Mouse (Mus musculus) right cerebral cortex, postnatal 14 days (tissue): ENCODE data around the gene Lmntd2.

Experiments
- DNase-seq: peaks from one replicate; pipeline ENCODE4 v3.0.0; 2022

Gene Lmntd2

GRCm38 (mm10) chr7:141215880-141216733, 2.2 kb upstream of the Lmntd2 start:
- no peak for DNase-seq

- peak; percentile 80 for DNase-seq
Observed at GRCm38 (mm10) chr7:141215101-141215879, 1.4 kb upstream of the Lmntd2 start, which contains the start of gene Rassf7. TSS of gene Rassf7 (plus strand) at chr7:141215860.

GRCm38 (mm10) chr7:141214310-141214709, 430 bp upstream of the Lmntd2 start:
- DNase-seq, result no peak

GRCm38 (mm10) chr7:141213133-141213532, 747 bp downstream of the Lmntd2 start:
- no peak for DNase-seq

- DNase-seq, result no peak
Observed at GRCm38 (mm10) chr7:141210606-141211131, 3.2 kb downstream of the Lmntd2 start.

- no peak for DNase-seq
Observed at GRCm38 (mm10) chr7:141210137-141210536, 3.7 kb downstream of the Lmntd2 start.

- DNase-seq, result no peak
Observed at GRCm38 (mm10) chr7:141209526-141209925, 4.4 kb downstream of the Lmntd2 start.

- DNase-seq, result no peak
Observed at GRCm38 (mm10) chr7:141206182-141206937, 7.5 kb downstream of the Lmntd2 start.

- no peak for DNase-seq
Observed at GRCm38 (mm10) chr7:141205504-141205903, 8.4 kb downstream of the Lmntd2 start.

GRCm38 (mm10) chr7:141204546-141204945, 9.3 kb downstream of the Lmntd2 start:
- DNase-seq, result no peak

- DNase-seq, result no peak
Observed at GRCm38 (mm10) chr7:141198121-141198520, 15.8 kb downstream of the Lmntd2 start.

GRCm38 (mm10) chr7:141196619-141197282, 17.1 kb downstream of the Lmntd2 start:
- DNase-seq, result no peak

GRCm38 (mm10) chr7:141195754-141196153, 18.1 kb downstream of the Lmntd2 start:
- no peak for DNase-seq

- peak; percentile 90 for DNase-seq
Observed at GRCm38 (mm10) chr7:141194830-141195229, 19.1 kb downstream of the Lmntd2 start.

- DNase-seq, result no peak
Observed at GRCm38 (mm10) chr7:141194409-141194808, 19.5 kb downstream of the Lmntd2 start.

GRCm38 (mm10) chr7:141193948-141194347, 19.9 kb downstream of the Lmntd2 start, which contains the start of the genes Hras and Lrrc56:
TSS of gene Hras (minus strand) at chr7:141194005.
TSS of gene Lrrc56 (plus strand) at chr7:141194157.
- peak; percentile 98 for DNase-seq

GRCm38 (mm10) chr7:141193348-141193856, 20.5 kb downstream of the Lmntd2 start:
- peak; percentile 32 for DNase-seq

- DNase-seq, result no peak
Observed at GRCm38 (mm10) chr7:141192776-141193347, 21.0 kb downstream of the Lmntd2 start.

- no peak for DNase-seq
Observed at GRCm38 (mm10) chr7:141191796-141192685, 21.8 kb downstream of the Lmntd2 start.

- no peak for DNase-seq
Observed at GRCm38 (mm10) chr7:141191036-141191435, 22.8 kb downstream of the Lmntd2 start.
